Mouse (Mus musculus) midbrain, embryonic 12.5 days (tissue): ENCODE measurements at regions not wholly inside any gene's neighbourhood (a gene's known extent, or its start where the extent isn't known, plus 50 kb on each side); places are given as distances from the start of the nearest gene placed in this dataset.

Source experiments
- ATAC-seq: fragments of 200-750 bp; cut with Nextera tagmentation; 2 replicates; pipeline ENCODE4 v1.8.0; 2017; ENCODE audit warnings: low read depth, moderate TSS enrichment, moderate library complexity; ENCODE audit not compliant: low FRiP score
- H3K27ac ChIP-seq: fragments of 300-500 bp; sonication (generic); replicated peaks from 2 replicates; pipeline ENCODE4 v1.5.1; 2016; ENCODE audit warnings: mild to moderate bottlenecking
- H3K27me3 ChIP-seq: fragments of 300-500 bp; sonication (generic); 2 replicates; pipeline ENCODE4 v1.6.1; 2016; ENCODE audit warnings: mild to moderate bottlenecking
- H3K36me3 ChIP-seq: fragments of 300-500 bp; sonication (generic); 2 replicates; pipeline ENCODE4 v1.6.1; 2016
- H3K4me1 ChIP-seq: fragments of 300-500 bp; sonication (generic); 2 replicates; pipeline ENCODE4 v1.6.1; 2016
- H3K4me2 ChIP-seq: fragments of 300-500 bp; sonication (generic); replicated peaks from 2 replicates; pipeline ENCODE4 v1.6.1; 2016; ENCODE audit warnings: mild to moderate bottlenecking, moderate library complexity
- H3K4me3 ChIP-seq: fragments of 300-500 bp; sonication (generic); 2 replicates; pipeline ENCODE4 v1.5.1; 2016; ENCODE audit warnings: mild to moderate bottlenecking
- H3K9ac ChIP-seq: fragments of 300-500 bp; sonication (generic); replicated peaks from 2 replicates; pipeline ENCODE4 v1.6.1; 2016; ENCODE audit warnings: mild to moderate bottlenecking, moderate library complexity
- H3K9me3 ChIP-seq: fragments of 300-500 bp; sonication (generic); 2 replicates; pipeline ENCODE4 v1.6.1; 2016; ENCODE audit warnings: mild to moderate bottlenecking
- WGBS: fragments of 180-500 bp; shearing (Covaris S2); methylation state at CpG from one replicate; pipeline ENCODE4 v1.1.7; 2016; 5-methylcytosine and 5-hydroxymethylcytosine counted together

GRCm38 (mm10) chr16:52718231-52718932 lies 264.5 kb upstream of the Alcam start:
- WGBS = 85% methylated on average over 1 of the region's 1 CpGs
- Histone ChIP-seq H3K9me3 (no peaks in the 10 kb centered on the region), H3K4me1 (no peaks in the 10 kb centered on the region)

DNA sequence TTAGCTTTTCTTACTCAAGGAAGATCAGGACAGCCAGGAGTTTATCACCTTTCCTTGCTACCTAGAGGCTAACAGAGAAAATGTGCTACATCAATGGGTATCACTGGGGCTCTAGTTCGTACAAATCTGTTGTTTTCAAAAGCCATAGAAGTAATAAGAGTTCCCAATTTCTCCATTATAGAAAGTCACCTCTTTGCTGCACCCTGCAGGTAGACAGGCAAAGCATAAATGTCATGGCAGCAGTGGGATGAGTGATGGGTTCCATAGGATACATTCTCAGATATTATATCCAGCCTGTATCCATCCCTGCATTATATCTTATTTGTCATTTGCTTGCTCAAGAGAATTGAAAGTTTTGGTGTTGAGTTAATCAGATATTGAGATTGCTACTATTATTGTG lies 236.4 kb upstream of the Alcam start:
- H3K27me3 ChIP-seq = no peaks in the 10 kb centered on the region
- no peak overlapping the region for H3K9ac ChIP-seq
- H3K4me1 ChIP-seq = no peaks in the 10 kb centered on the region
- ATAC-seq = no peak
- no peaks in the 10 kb centered on the region for H3K36me3 ChIP-seq
- no peak overlapping the region for H3K4me3 ChIP-seq
- no peak overlapping the region for H3K4me2 ChIP-seq
- no peaks in the 10 kb centered on the region for H3K9me3 ChIP-seq
- WGBS = 88% methylated on average over 1 of the region's 1 CpGs
- no peak overlapping the region for H3K27ac ChIP-seq

More at GRCm38 (mm10) chr16:52718231-52718932, 264.5 kb upstream of the Alcam start:
- Histone ChIP-seq H3K27ac (no peak overlapping the region), H3K4me2 (no peak overlapping the region), H3K9ac (no peak overlapping the region), H3K36me3 (no peaks in the 10 kb centered on the region), H3K4me3 (no peak overlapping the region), H3K27me3 (no peaks in the 10 kb centered on the region)
- no peak for ATAC-seq

DNA sequence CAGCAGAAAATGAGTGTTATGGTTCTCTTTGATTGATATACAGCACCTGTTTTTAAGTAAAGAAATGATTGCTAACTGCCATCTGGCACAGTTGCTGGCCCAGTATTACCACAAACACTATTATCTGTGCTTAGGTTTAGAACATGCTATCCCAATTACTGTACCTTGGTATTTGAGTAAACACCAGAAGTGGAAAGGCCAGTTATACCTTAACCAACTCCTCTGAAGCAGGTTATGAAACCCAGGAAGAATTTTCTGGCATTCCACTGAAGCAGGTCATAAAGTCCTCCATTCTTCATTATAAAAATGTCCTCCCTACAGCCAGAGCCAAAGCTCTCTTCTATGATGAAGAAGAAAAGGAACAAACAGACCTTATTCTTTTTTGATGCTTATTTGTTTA lies 201.0 kb upstream of the Alcam start:
- no peaks in the 10 kb centered on the region for H3K4me1 ChIP-seq
- no peak overlapping the region for H3K4me3 ChIP-seq
- no peaks in the 10 kb centered on the region for H3K36me3 ChIP-seq
- H3K27me3 ChIP-seq = no peaks in the 10 kb centered on the region
- H3K4me2 ChIP-seq = no peak overlapping the region
- no peaks in the 10 kb centered on the region for H3K9me3 ChIP-seq
- no peak for ATAC-seq
- H3K9ac ChIP-seq = no peak overlapping the region
- no peak overlapping the region for H3K27ac ChIP-seq
